Mouse (Mus musculus) embryonic fibroblast, embryonic 13.5 days (primary cell): ENCODE results near the gene Hivep2. TPM values are rescaled to one million over a fixed set of nuclear protein-coding genes. Genes with fewer than 3 reads are reported as not detected.

Experiments used
- H3K27ac ChIP-seq: 2 replicates; pipeline ENCODE4 v1.5.1; 2012; ENCODE audit warnings: low read length, control low read depth, inconsistent platforms; ENCODE audit not compliant: insufficient read depth
- H3K4me1 ChIP-seq: 2 replicates; pipeline ENCODE4 v1.6.1; 2011; ENCODE audit warnings: low read length; ENCODE audit not compliant: control insufficient read depth, insufficient read depth
- H3K4me3 ChIP-seq: 2 replicates; pipeline ENCODE4 v1.5.1; 2011; ENCODE audit warnings: mild to moderate bottlenecking, control low read depth, low read length; ENCODE audit not compliant: insufficient read depth
- CTCF ChIP-seq: IDR thresholded peaks from 2 replicates; pipeline ENCODE4 v1.5.1; 2011; ENCODE audit warnings: mild to moderate bottlenecking, control low read depth, low read length, moderate library complexity, borderline replicate concordance; ENCODE audit not compliant: insufficient read depth
- POLR2A ChIP-seq: IDR thresholded peaks from 2 replicates; pipeline ENCODE4 v1.6.1; 2011; ENCODE audit warnings: low read depth, mild to moderate bottlenecking, control low read depth, low read length, moderate library complexity
- polyA plus RNA-seq: library from polyadenylated mRNA; stranded (reverse); fragments of >200 nt; gene quantifications from 2 replicates; pipeline ENCODE4 v1.2.4, GENCODE M21; 2011; ENCODE audit warnings: low read depth; ENCODE audit not compliant: missing spikeins, insufficient read length

Hivep2 gene
- polyA plus RNA-seq, 1 experiment = 25.6 TPM

GRCm38 (mm10) chr10:14035607-14036006 is 69.7 kb downstream of the Hivep2 start:
- no peak overlapping the region for H3K27ac ChIP-seq
- H3K4me3 ChIP-seq = no peak overlapping the region
- peaks cover 5% of the 10 kb centered on the region for H3K4me1 ChIP-seq
- TF ChIP-seq CTCF = no peak
- no peak for TF ChIP-seq POLR2A

GRCm38 (mm10) chr10:14036472-14036871 is 70.6 kb downstream of the Hivep2 start:
- peak overlapping the region; percentile 51; the same call in 1 of the 2 replicates for H3K27ac ChIP-seq
- peaks cover 5% of the 10 kb centered on the region for H3K4me1 ChIP-seq
- H3K4me3 ChIP-seq = no peak overlapping the region
- TF ChIP-seq POLR2A (no peak), CTCF (no peak)

- Histone ChIP-seq H3K4me3 (no peak overlapping the region), H3K4me1 (peaks cover 7% of the 10 kb centered on the region), H3K27ac (no peak overlapping the region)
- TF ChIP-seq CTCF = no peak
- no peak for TF ChIP-seq POLR2A
These were observed 72.2 kb downstream of the Hivep2 start for GRCm38 (mm10) chr10:14037977-14038489.

GRCm38 (mm10) chr10:14040716-14041470 is 75.0 kb downstream of the Hivep2 start:
- Histone ChIP-seq H3K4me3 (no peak overlapping the region), H3K27ac (no peak overlapping the region), H3K4me1 (peaks cover 18% of the 10 kb centered on the region)
- TF ChIP-seq CTCF (no peak), POLR2A (no peak)

GRCm38 (mm10) chr10:14041606-14042005 is 75.7 kb downstream of the Hivep2 start:
- H3K4me3 ChIP-seq = no peak overlapping the region
- H3K27ac ChIP-seq = 0 out of 2 replicates have a peak overlapping the region, but pooled peaks have one; percentile 3
- TF ChIP-seq CTCF (no peak), POLR2A (no peak)
- H3K4me1 ChIP-seq = peaks cover 18% of the 10 kb centered on the region

GRCm38 (mm10) chr10:14042539-14043348 is 76.9 kb downstream of the Hivep2 start:
- Histone ChIP-seq H3K4me1 (peaks cover 24% of the 10 kb centered on the region), H3K27ac (no peak overlapping the region), H3K4me3 (no peak overlapping the region)
- TF ChIP-seq POLR2A (no peak), CTCF (no peak)

- TF ChIP-seq CTCF (no peak), POLR2A (no peak)
- H3K27ac ChIP-seq = no peak overlapping the region
- peaks cover 29% of the 10 kb centered on the region for H3K4me1 ChIP-seq
- no peak overlapping the region for H3K4me3 ChIP-seq
These were observed 77.5 kb downstream of the Hivep2 start for GRCm38 (mm10) chr10:14043349-14043710.

GRCm38 (mm10) chr10:14044046-14044782 is 78.3 kb downstream of the Hivep2 start:
- TF ChIP-seq CTCF = no peak
- Histone ChIP-seq H3K4me3 (no peak overlapping the region), H3K27ac (no peak overlapping the region), H3K4me1 (peaks cover 32% of the 10 kb centered on the region)

GRCm38 (mm10) chr10:14044783-14045392 is 79.0 kb downstream of the Hivep2 start:
- no peak overlapping the region for H3K4me3 ChIP-seq
- no peak overlapping the region for H3K27ac ChIP-seq
- peaks cover 33% of the 10 kb centered on the region for H3K4me1 ChIP-seq
- TF ChIP-seq CTCF (no peak), POLR2A (no peak)
